Mouse (Mus musculus): Measurements from ENCODE around the gene Cwh43.

Gene Cwh43

GRCm38 (mm10) chr5:73399768-73400526 lies 5.9 kb upstream of the Cwh43 start:
- no peak for DNase-seq (ENCODE audit: low spot score in 2 of 2)

- no peak for DNase-seq (ENCODE audit: low spot score in 2 of 2)
Measured at GRCm38 (mm10) chr5:73401341-73401740, 4.5 kb upstream of the Cwh43 start.

GRCm38 (mm10) chr5:73402911-73403310 lies 3.0 kb upstream of the Cwh43 start:
- DNase-seq (ENCODE audit: low spot score in 2 of 2) = no peak

GRCm38 (mm10) chr5:73403311-73404068 lies 2.4 kb upstream of the Cwh43 start:
- no peak for DNase-seq (ENCODE audit: low spot score in 2 of 2)

GRCm38 (mm10) chr5:73404790-73405189 lies 1.1 kb upstream of the Cwh43 start:
- DNase-seq (ENCODE audit: low spot score in 2 of 2) = no peak

GRCm38 (mm10) chr5:73406861-73407260 lies 986 bp downstream of the Cwh43 start:
- DNase-seq (ENCODE audit: low spot score in 2 of 2) = peak in 1 of 2 experiments; percentile 35

- DNase-seq (ENCODE audit: low spot score in 2 of 2) = no peak
Measured at GRCm38 (mm10) chr5:73409970-73410369, 4.1 kb downstream of the Cwh43 start.

- no peak for DNase-seq (ENCODE audit: low spot score in 2 of 2)
Measured at GRCm38 (mm10) chr5:73411771-73412170, 5.9 kb downstream of the Cwh43 start.

GRCm38 (mm10) chr5:73414172-73414571 lies 8.3 kb downstream of the Cwh43 start:
- DNase-seq (ENCODE audit: low spot score in 2 of 2) = no peak

- DNase-seq (ENCODE audit: low spot score in 2 of 2) = no peak
Measured at GRCm38 (mm10) chr5:73419045-73419695, 13.3 kb downstream of the Cwh43 start.

- DNase-seq (ENCODE audit: low spot score in 2 of 2) = no peak
Measured at GRCm38 (mm10) chr5:73426824-73427223, 20.9 kb downstream of the Cwh43 start.

GRCm38 (mm10) chr5:73431581-73431980 lies 25.7 kb downstream of the Cwh43 start:
- DNase-seq (ENCODE audit: low spot score in 2 of 2) = peak; percentile 74 to 85

- DNase-seq (ENCODE audit: low spot score in 2 of 2) = no peak
Measured at GRCm38 (mm10) chr5:73432805-73433204, 26.9 kb downstream of the Cwh43 start.

- no peak for DNase-seq (ENCODE audit: low spot score in 2 of 2)
Measured at GRCm38 (mm10) chr5:73434764-73435163, 28.9 kb downstream of the Cwh43 start.

- no peak for DNase-seq (ENCODE audit: low spot score in 2 of 2)
Measured at GRCm38 (mm10) chr5:73442176-73442575, 36.3 kb downstream of the Cwh43 start.

GRCm38 (mm10) chr5:73450276-73450675 lies 44.4 kb downstream of the Cwh43 start:
- no peak for DNase-seq (ENCODE audit: low spot score in 2 of 2)

- no peak for DNase-seq (ENCODE audit: low spot score in 2 of 2)
Measured at GRCm38 (mm10) chr5:73454502-73455306, 48.8 kb downstream of the Cwh43 start.

GRCm38 (mm10) chr5:73455307-73455687 lies 49.4 kb downstream of the Cwh43 start:
- no peak for DNase-seq (ENCODE audit: low spot score in 2 of 2)

- no peak for DNase-seq (ENCODE audit: low spot score in 2 of 2)
Measured at GRCm38 (mm10) chr5:73468462-73469433, 62.9 kb downstream of the Cwh43 start.
